Mouse (Mus musculus): ENCODE measurements around the gene 0610030E20Rik.

DNA sequence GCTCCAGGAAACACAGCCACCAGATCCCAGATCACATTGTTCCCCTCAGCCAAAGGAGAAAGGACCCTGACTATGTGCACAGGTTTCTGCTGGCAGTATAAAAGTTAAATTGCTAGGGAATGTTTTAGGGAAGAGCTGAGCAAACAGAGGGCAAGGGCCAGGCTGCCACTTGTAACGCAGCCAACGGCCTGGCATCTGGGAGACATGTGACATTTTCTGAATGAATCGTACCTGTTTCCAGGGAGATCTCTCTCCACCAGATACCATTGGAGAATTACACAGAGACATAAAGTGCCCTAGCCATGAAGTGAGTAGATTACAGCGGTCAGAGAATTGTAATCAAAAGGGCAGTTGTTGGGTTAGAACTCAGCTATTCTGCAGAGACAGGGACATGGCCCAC lies 26.1 kb downstream of the 0610030E20Rik start:
- TF ChIP-seq CTCF (IDR thresholded peaks at IDR 0.05; ENCODE audit: control insufficient read depth, insufficient read depth, low read length) (no peak), POLR2A (IDR thresholded peaks at IDR 0.05; ENCODE audit: borderline replicate concordance, control insufficient read depth, low read depth, low read length) (no peak)
